Mouse (Mus musculus): ENCODE results near the gene Napb. TPM values are rescaled to one million over a fixed set of nuclear protein-coding genes. Genes with fewer than 3 reads are reported as not detected.
"Not testable (repeated sequence)": the region's sequence is repeated elsewhere in the genome, so short reads cannot be mapped to it uniquely, and the experiment has no call there.

The Napb gene
- polyA plus RNA-seq (2016; fragmentation: Nextera tagmentation; extraction: Ambion mirVana), result 2.5 and 2.7 TPM in 2 replicates

- Histone ChIP-seq H3K9me3 (no peaks in the 10 kb centered on the region), H3K27ac (peak within 1 kb of the TSS; percentile 87), H3K27me3 (ENCODE audit: insufficient read depth, poor library complexity, severe bottlenecking) (no peaks in the 10 kb centered on the region), H3K4me1 (peaks cover 6% of the 10 kb centered on the region; the same call in 1 of the 2 replicates), H3K4me3 (peak within 1 kb of the TSS; percentile 87), H3K36me3 (no peaks in the 10 kb centered on the region)
- 4% methylated on average over 18 of the region's 18 CpGs for WGBS
- peak; percentile 97 for DNase-seq (ENCODE audit: low spot score)
Measured at GRCm38 (mm10) chr2:148732327-148733000, at the start of gene Napb. TSS of gene Napb (minus strand) at chr2:148732467.

GRCm38 (mm10) chr2:148781709-148782108 lies 49.4 kb upstream of the Napb start, which contains the start of gene 8030411F24Rik:
TSS of gene 8030411F24Rik (plus strand) at chr2:148782009.
- H3K27ac ChIP-seq, result no peak within 1 kb of the TSS
- no peaks in the 10 kb centered on the region for H3K27me3 ChIP-seq (ENCODE audit: insufficient read depth, poor library complexity, severe bottlenecking)
- no peaks in the 10 kb centered on the region for H3K36me3 ChIP-seq
- H3K4me3 ChIP-seq, result no peak within 1 kb of the TSS
- 4% methylated on average over 1 of the region's 1 CpGs for WGBS
- H3K4me1 ChIP-seq, result no peaks in the 10 kb centered on the region
- DNase-seq (ENCODE audit: low spot score), result no peak
- no peaks in the 10 kb centered on the region for H3K9me3 ChIP-seq

GRCm38 (mm10) chr2:148771397-148771796 lies 39.1 kb upstream of the Napb start, which contains the start of gene Cst11:
TSS of gene Cst11 (minus strand) at chr2:148771497.
- not testable (repeated sequence) for H3K9me3 ChIP-seq; H3K4me1 ChIP-seq; H3K27me3 ChIP-seq (ENCODE audit: insufficient read depth, poor library complexity, severe bottlenecking); H3K27ac ChIP-seq; H3K4me3 ChIP-seq; H3K36me3 ChIP-seq
- DNase-seq (ENCODE audit: low spot score), result peak; percentile 31
- WGBS, result 81% methylated on average over 4 of the region's 4 CpGs

- H3K27ac ChIP-seq, result no peak overlapping the region
- H3K4me1 ChIP-seq, result no peaks in the 10 kb centered on the region
- H3K27me3 ChIP-seq (ENCODE audit: insufficient read depth, poor library complexity, severe bottlenecking), result no peaks in the 10 kb centered on the region
- H3K4me3 ChIP-seq, result no peak overlapping the region
- H3K36me3 ChIP-seq, result no peaks in the 10 kb centered on the region
- no peaks in the 10 kb centered on the region for H3K9me3 ChIP-seq
- 94% methylated on average over 1 of the region's 1 CpGs for WGBS
- DNase-seq (ENCODE audit: low spot score), result peak; percentile 48
Measured at GRCm38 (mm10) chr2:148763648-148764388, 31.6 kb upstream of the Napb start.

GRCm38 (mm10) chr2:148754310-148754846 lies 22.1 kb upstream of the Napb start:
- Histone ChIP-seq H3K27me3 (ENCODE audit: insufficient read depth, poor library complexity, severe bottlenecking) (no peaks in the 10 kb centered on the region), H3K27ac (no peak overlapping the region), H3K4me1 (no peaks in the 10 kb centered on the region), H3K36me3 (no peaks in the 10 kb centered on the region), H3K4me3 (no peak overlapping the region), H3K9me3 (no peaks in the 10 kb centered on the region)
- DNase-seq (ENCODE audit: low spot score), result peak; percentile 28
- 71% methylated on average over 1 of the region's 1 CpGs for WGBS

- DNase-seq (ENCODE audit: low spot score), result peak; percentile 75
- peak overlapping the region; percentile 47 for H3K4me3 ChIP-seq
- no peaks in the 10 kb centered on the region for H3K27me3 ChIP-seq (ENCODE audit: insufficient read depth, poor library complexity, severe bottlenecking)
- H3K4me1 ChIP-seq, result no peaks in the 10 kb centered on the region
- no peaks in the 10 kb centered on the region for H3K9me3 ChIP-seq
- 17% methylated on average over 15 of the region's 15 CpGs for WGBS
- no peak overlapping the region for H3K27ac ChIP-seq
- no peaks in the 10 kb centered on the region for H3K36me3 ChIP-seq
Measured at GRCm38 (mm10) chr2:148751893-148752813, 19.9 kb upstream of the Napb start.

GRCm38 (mm10) chr2:148750058-148750457 lies 17.8 kb upstream of the Napb start, which contains the start of gene Cstl1:
TSS of gene Cstl1 (plus strand) at chr2:148750358.
- peak; percentile 66 for DNase-seq (ENCODE audit: low spot score)
- H3K27ac ChIP-seq, result no peak within 1 kb of the TSS
- no peaks in the 10 kb centered on the region for H3K9me3 ChIP-seq
- no peak within 1 kb of the TSS for H3K4me3 ChIP-seq
- no peaks in the 10 kb centered on the region for H3K36me3 ChIP-seq
- 75% methylated on average over 1 of the region's 1 CpGs for WGBS
- no peaks in the 10 kb centered on the region for H3K4me1 ChIP-seq
- no peaks in the 10 kb centered on the region for H3K27me3 ChIP-seq (ENCODE audit: insufficient read depth, poor library complexity, severe bottlenecking)

GRCm38 (mm10) chr2:148743846-148744407 lies 11.7 kb upstream of the Napb start:
- peak; percentile 20 for DNase-seq (ENCODE audit: low spot score)
- Histone ChIP-seq H3K27me3 (ENCODE audit: insufficient read depth, poor library complexity, severe bottlenecking) (no peaks in the 10 kb centered on the region), H3K4me3 (no peak overlapping the region), H3K36me3 (no peaks in the 10 kb centered on the region), H3K9me3 (no peaks in the 10 kb centered on the region), H3K4me1 (no peaks in the 10 kb centered on the region), H3K27ac (no peak overlapping the region)
- 69% methylated on average over 3 of the region's 3 CpGs for WGBS

GRCm38 (mm10) chr2:148743001-148743400 lies 10.7 kb upstream of the Napb start:
- H3K9me3 ChIP-seq, result no peaks in the 10 kb centered on the region
- no peak overlapping the region for H3K4me3 ChIP-seq
- H3K4me1 ChIP-seq, result no peaks in the 10 kb centered on the region
- WGBS, result 75% methylated on average over 3 of the region's 3 CpGs
- H3K27ac ChIP-seq, result no peak overlapping the region
- DNase-seq (ENCODE audit: low spot score), result peak; percentile 10
- no peaks in the 10 kb centered on the region for H3K36me3 ChIP-seq
- H3K27me3 ChIP-seq (ENCODE audit: insufficient read depth, poor library complexity, severe bottlenecking), result no peaks in the 10 kb centered on the region

- no peaks in the 10 kb centered on the region for H3K36me3 ChIP-seq
- no peaks in the 10 kb centered on the region for H3K9me3 ChIP-seq
- H3K27me3 ChIP-seq (ENCODE audit: insufficient read depth, poor library complexity, severe bottlenecking), result no peaks in the 10 kb centered on the region
- peaks cover 6% of the 10 kb centered on the region; the same call in 1 of the 2 replicates for H3K4me1 ChIP-seq
- peak overlapping the region; percentile 87 for H3K4me3 ChIP-seq
- H3K27ac ChIP-seq, result peak overlapping the region; percentile 87
- 2% methylated on average over 35 of the region's 35 CpGs for WGBS
- DNase-seq (ENCODE audit: low spot score), result no peak
Measured at GRCm38 (mm10) chr2:148731614-148732326, 497 bp downstream of the Napb start.

GRCm38 (mm10) chr2:148719271-148719995 lies 12.8 kb downstream of the Napb start:
- no peaks in the 10 kb centered on the region for H3K36me3 ChIP-seq
- no peak for DNase-seq (ENCODE audit: low spot score)
- peaks cover 9% of the 10 kb centered on the region; the same call in 1 of the 2 replicates for H3K4me1 ChIP-seq
- H3K9me3 ChIP-seq, result no peaks in the 10 kb centered on the region
- H3K4me3 ChIP-seq, result no peak overlapping the region
- no peaks in the 10 kb centered on the region for H3K27me3 ChIP-seq (ENCODE audit: insufficient read depth, poor library complexity, severe bottlenecking)
- no peak overlapping the region for H3K27ac ChIP-seq
- 69% methylated on average over 2 of the region's 2 CpGs for WGBS
